Mouse (Mus musculus): ENCODE data around the gene Klhl29. TPM values are rescaled to one million over a fixed set of nuclear protein-coding genes. Genes with fewer than 3 reads are reported as not detected.
A peak's percentile ranks its signal among the peaks of the same experiment; 100 is the strongest.

The Klhl29 gene
- polyA plus RNA-seq, 1 experiment: 2.4 TPM

- DNase-seq: no peak
- H3K27me3 ChIP-seq (replicated peaks; ENCODE audit: control insufficient read depth, insufficient read depth, low read length): no peaks in the 10 kb centered on the region
- no peak overlapping the region for H3K27ac ChIP-seq (ENCODE audit: insufficient read depth, low read depth, low read length)
- TF ChIP-seq POLR2A (IDR thresholded peaks at IDR 0.05; ENCODE audit: low read depth, low read length): no peak
- no peak for TF ChIP-seq CTCF (conservative IDR thresholded peaks at IDR 0.05; ENCODE audit: insufficient read depth, insufficient read length, low read depth, low read length)
- no peak overlapping the region for H3K4me3 ChIP-seq (ENCODE audit: insufficient read depth, low read depth, low read length)
- WGBS: 71% methylated on average over 6 of the region's 6 CpGs
- H3K4me1 ChIP-seq (ENCODE audit: control insufficient read depth, insufficient read depth, low read length): no peaks in the 10 kb centered on the region
- H3K36me3 ChIP-seq (ENCODE audit: control insufficient read depth, insufficient read depth, low read length): no peaks in the 10 kb centered on the region
These were observed 212.8 kb downstream of the Klhl29 start for GRCm38 (mm10) chr12:5162672-5163071.

- no peak for TF ChIP-seq POLR2A (IDR thresholded peaks at IDR 0.05; ENCODE audit: low read depth, low read length)
- TF ChIP-seq CTCF (conservative IDR thresholded peaks at IDR 0.05; ENCODE audit: insufficient read depth, insufficient read length, low read depth, low read length): no peak
- Histone ChIP-seq H3K36me3 (ENCODE audit: control insufficient read depth, insufficient read depth, low read length) (no peaks in the 10 kb centered on the region), H3K27me3 (replicated peaks; ENCODE audit: control insufficient read depth, insufficient read depth, low read length) (no peaks in the 10 kb centered on the region), H3K4me1 (ENCODE audit: control insufficient read depth, insufficient read depth, low read length) (no peaks in the 10 kb centered on the region), H3K4me3 (ENCODE audit: insufficient read depth, low read depth, low read length) (no peak overlapping the region), H3K27ac (ENCODE audit: insufficient read depth, low read depth, low read length) (no peak overlapping the region)
- DNase-seq: no peak
- 87% methylated on average over 4 of the region's 4 CpGs for WGBS
These were observed 213.9 kb downstream of the Klhl29 start for GRCm38 (mm10) chr12:5161631-5162030.

DNA sequence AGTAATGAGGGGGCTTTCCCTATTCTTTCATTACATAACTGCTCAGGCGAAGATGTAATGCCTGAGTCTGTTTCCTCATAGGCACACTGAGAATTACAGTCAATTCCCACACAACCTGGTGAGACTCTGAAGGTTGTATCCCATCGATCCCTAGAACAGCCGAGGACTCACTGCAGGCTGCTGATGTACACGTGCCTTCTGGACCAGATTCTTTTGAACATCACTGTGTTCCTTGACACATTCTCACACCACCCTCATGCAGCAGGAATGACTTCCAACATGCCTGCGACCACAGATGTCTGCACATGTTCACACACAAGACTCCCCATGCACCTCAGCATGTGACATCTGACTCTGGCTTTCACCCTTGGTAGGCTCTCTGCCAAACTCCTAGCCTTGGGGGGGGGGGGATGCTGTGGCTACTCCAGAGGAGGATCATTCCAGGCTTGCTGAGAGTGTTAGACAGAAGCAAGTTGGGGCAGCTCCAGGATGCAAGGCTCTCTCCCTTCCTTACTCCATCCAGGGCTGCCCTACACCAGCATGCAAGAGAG is 217.5 kb downstream of the Klhl29 start:
- TF ChIP-seq CTCF (conservative IDR thresholded peaks at IDR 0.05; ENCODE audit: insufficient read depth, insufficient read length, low read depth, low read length): no peak
- no peak overlapping the region for H3K4me3 ChIP-seq (ENCODE audit: insufficient read depth, low read depth, low read length)
- DNase-seq: no peak
- H3K4me1 ChIP-seq (ENCODE audit: control insufficient read depth, insufficient read depth, low read length): no peaks in the 10 kb centered on the region
- no peak overlapping the region for H3K27ac ChIP-seq (ENCODE audit: insufficient read depth, low read depth, low read length)
- no peaks in the 10 kb centered on the region for H3K27me3 ChIP-seq (replicated peaks; ENCODE audit: control insufficient read depth, insufficient read depth, low read length)
- 84% methylated on average over 5 of the region's 5 CpGs for WGBS
- no peaks in the 10 kb centered on the region for H3K36me3 ChIP-seq (ENCODE audit: control insufficient read depth, insufficient read depth, low read length)

GRCm38 (mm10) chr12:5157021-5157681 is 218.3 kb downstream of the Klhl29 start:
- 72% methylated on average over 6 of the region's 6 CpGs for WGBS
- H3K4me3 ChIP-seq (ENCODE audit: insufficient read depth, low read depth, low read length): no peak overlapping the region
- H3K36me3 ChIP-seq (ENCODE audit: control insufficient read depth, insufficient read depth, low read length): no peaks in the 10 kb centered on the region
- no peak for TF ChIP-seq POLR2A (IDR thresholded peaks at IDR 0.05; ENCODE audit: low read depth, low read length)
- no peak for TF ChIP-seq CTCF (conservative IDR thresholded peaks at IDR 0.05; ENCODE audit: insufficient read depth, insufficient read length, low read depth, low read length)
- peak; percentile 33 for DNase-seq
- H3K4me1 ChIP-seq (ENCODE audit: control insufficient read depth, insufficient read depth, low read length): no peaks in the 10 kb centered on the region
- no peaks in the 10 kb centered on the region for H3K27me3 ChIP-seq (replicated peaks; ENCODE audit: control insufficient read depth, insufficient read depth, low read length)
- H3K27ac ChIP-seq (ENCODE audit: insufficient read depth, low read depth, low read length): no peak overlapping the region

DNA sequence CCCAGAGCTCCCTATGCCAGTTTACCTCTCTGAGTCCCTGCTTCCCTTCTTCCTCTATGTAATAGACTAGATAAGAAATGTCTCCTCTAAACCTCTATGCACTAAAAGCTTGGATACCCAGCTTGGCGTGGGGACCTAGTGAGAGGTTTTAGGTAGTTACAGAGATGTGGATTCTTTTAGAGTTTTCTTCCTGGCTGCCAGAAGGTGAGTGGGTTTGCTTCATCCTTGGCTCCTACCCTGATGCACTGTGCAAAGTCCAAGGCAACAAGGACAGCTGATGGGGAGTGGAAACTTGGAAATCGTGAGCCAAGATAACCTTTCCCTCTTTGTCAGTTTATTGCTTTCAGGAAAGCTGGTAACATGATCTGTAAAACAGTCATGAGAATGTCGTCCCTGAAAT is 220.3 kb downstream of the Klhl29 start:
- no peak for DNase-seq
- Histone ChIP-seq H3K27me3 (replicated peaks; ENCODE audit: control insufficient read depth, insufficient read depth, low read length) (no peaks in the 10 kb centered on the region), H3K36me3 (ENCODE audit: control insufficient read depth, insufficient read depth, low read length) (no peaks in the 10 kb centered on the region), H3K4me1 (ENCODE audit: control insufficient read depth, insufficient read depth, low read length) (no peaks in the 10 kb centered on the region), H3K4me3 (ENCODE audit: insufficient read depth, low read depth, low read length) (no peak overlapping the region), H3K27ac (ENCODE audit: insufficient read depth, low read depth, low read length) (no peak overlapping the region)
- TF ChIP-seq CTCF (conservative IDR thresholded peaks at IDR 0.05; ENCODE audit: insufficient read depth, insufficient read length, low read depth, low read length): no peak
- TF ChIP-seq POLR2A (IDR thresholded peaks at IDR 0.05; ENCODE audit: low read depth, low read length): no peak
- 77% methylated on average over 3 of the region's 3 CpGs for whole genome bisulfite sequencing

DNA sequence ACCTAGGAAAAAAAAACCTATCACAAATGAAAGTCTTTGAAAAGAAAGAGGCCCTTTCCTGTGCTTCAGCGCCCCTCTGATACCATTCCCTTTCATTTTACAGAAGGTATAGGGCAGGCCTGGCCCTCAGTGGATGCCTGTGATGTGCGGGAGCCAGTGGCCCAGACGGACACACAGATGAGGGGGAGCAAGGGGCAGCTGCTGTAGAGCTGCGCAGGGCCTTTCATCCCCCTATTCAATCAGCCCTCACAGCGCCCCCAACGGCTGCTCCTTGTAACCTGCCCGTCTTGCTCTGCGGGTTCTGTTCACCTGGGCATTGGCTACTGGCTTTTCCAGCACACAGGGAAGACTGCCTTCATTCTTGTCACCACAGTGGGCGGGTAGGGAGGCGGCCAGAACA is 223.6 kb downstream of the Klhl29 start:
- Histone ChIP-seq H3K4me1 (ENCODE audit: control insufficient read depth, insufficient read depth, low read length) (no peaks in the 10 kb centered on the region), H3K4me3 (ENCODE audit: insufficient read depth, low read depth, low read length) (no peak overlapping the region), H3K27ac (ENCODE audit: insufficient read depth, low read depth, low read length) (no peak overlapping the region), H3K36me3 (ENCODE audit: control insufficient read depth, insufficient read depth, low read length) (no peaks in the 10 kb centered on the region), H3K27me3 (replicated peaks; ENCODE audit: control insufficient read depth, insufficient read depth, low read length) (no peaks in the 10 kb centered on the region)
- no peak for TF ChIP-seq POLR2A (IDR thresholded peaks at IDR 0.05; ENCODE audit: low read depth, low read length)
- no peak for DNase-seq
- 50% methylated on average over 10 of the region's 10 CpGs for WGBS

DNA sequence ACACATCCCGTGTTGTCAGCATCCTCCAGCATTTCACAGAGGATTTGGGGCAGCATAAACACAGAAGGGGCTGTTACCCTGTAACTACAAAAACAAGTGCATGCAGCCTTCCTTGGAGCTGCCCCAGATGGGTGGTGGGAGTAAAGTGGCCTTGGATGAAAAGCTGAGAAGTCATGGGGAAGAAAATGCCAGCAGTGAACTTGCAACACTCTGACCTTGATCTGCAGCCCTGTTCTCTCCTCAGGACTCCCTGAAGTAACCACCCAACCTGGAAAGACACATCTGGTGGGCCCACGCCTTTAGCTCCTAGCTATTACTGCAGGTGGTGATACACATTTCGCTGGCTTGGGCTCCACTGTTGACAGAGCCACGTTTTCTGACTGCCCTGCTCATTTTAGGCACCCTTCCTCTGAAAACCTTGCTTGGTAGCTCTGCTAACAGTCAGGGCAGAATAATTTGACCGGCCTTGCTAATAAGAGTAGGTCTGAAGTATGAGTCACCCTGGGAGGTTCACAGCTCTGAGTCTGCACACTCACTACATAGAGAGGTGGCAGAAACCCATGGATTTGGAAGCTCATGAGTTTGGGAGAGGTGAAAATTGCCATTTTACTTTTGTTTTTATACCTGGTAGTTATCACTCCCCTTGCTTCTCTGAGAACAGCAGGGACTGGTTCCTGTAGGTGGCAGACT is 228.0 kb downstream of the Klhl29 start:
- Histone ChIP-seq H3K36me3 (ENCODE audit: control insufficient read depth, insufficient read depth, low read length) (no peaks in the 10 kb centered on the region), H3K27me3 (replicated peaks; ENCODE audit: control insufficient read depth, insufficient read depth, low read length) (no peaks in the 10 kb centered on the region), H3K4me3 (ENCODE audit: insufficient read depth, low read depth, low read length) (no peak overlapping the region), H3K27ac (ENCODE audit: insufficient read depth, low read depth, low read length) (no peak overlapping the region), H3K4me1 (ENCODE audit: control insufficient read depth, insufficient read depth, low read length) (no peaks in the 10 kb centered on the region)
- TF ChIP-seq CTCF (conservative IDR thresholded peaks at IDR 0.05; ENCODE audit: insufficient read depth, insufficient read length, low read depth, low read length): no peak
- TF ChIP-seq POLR2A (IDR thresholded peaks at IDR 0.05; ENCODE audit: low read depth, low read length): no peak
- DNase-seq: no peak
- 74% methylated on average over 5 of the region's 5 CpGs for WGBS
